8 mouse cellular contexts compared by ENCODE assay signal in genomic region chr8:126474299-126475187, GRCm38 (mm10). TPM values are rescaled to one million over a fixed set of nuclear protein-coding genes. Genes with fewer than 3 reads are reported as not detected.
DNase-seq lines count a peak whose midpoint lies in the region; ATAC-seq and TF ChIP-seq lines count a peak whose summit lies in the region.

Gene Tarbp1, minus strand, starts transcription at chr8:126475065.

- H3K36me3 ChIP-seq in hindbrain, embryonic 10.5 days = peaks cover 15% of the 10 kb centered on the region
- H3K36me3 ChIP-seq in lung, embryonic 15.5 days = peaks cover 14% of the 10 kb centered on the region

- H3K9ac ChIP-seq in lung, embryonic 15.5 days = peak within 1 kb of the TSS; percentile 73

- H3K4me2 ChIP-seq in lung, embryonic 15.5 days = peak within 1 kb of the TSS; percentile 94

- peak; percentile 92 for ATAC-seq in lung, embryonic 15.5 days (ENCODE audit: borderline replicate concordance, extremely low read depth, low FRiP score, low TSS enrichment)

- peak; percentile 74 for TF ChIP-seq POLR2A in olfactory bulb, adult 2 months (IDR thresholded peaks at IDR 0.05; ENCODE audit: insufficient read depth, low read depth, low read length)

- TF ChIP-seq CTCF in olfactory bulb, adult 2 months (IDR thresholded peaks at IDR 0.05; ENCODE audit: insufficient read depth, low read depth, low read length) = 0 out of 2 replicates have a peak, but pooled peaks have one; percentile 8

- WGBS in hindbrain, embryonic 10.5 days = under 1% methylated on average over 124 of the region's 124 CpGs
- WGBS in lung, embryonic 15.5 days = under 1% methylated on average over 124 of the region's 124 CpGs
- under 1% methylated on average over 124 of the region's 124 CpGs for WGBS in olfactory bulb, adult 2 months

- no peaks in the 10 kb centered on the region for H3K9me3 ChIP-seq in hindbrain, embryonic 10.5 days
- H3K9me3 ChIP-seq in lung, embryonic 15.5 days = no peaks in the 10 kb centered on the region

- H3K27me3 ChIP-seq in hindbrain, embryonic 10.5 days (ENCODE audit: insufficient read depth, poor library complexity, severe bottlenecking) = peaks cover 25% of the 10 kb centered on the region
- no peaks in the 10 kb centered on the region for H3K27me3 ChIP-seq in lung, embryonic 15.5 days

- peak within 1 kb of the TSS; percentile 87 for H3K4me3 ChIP-seq in hindbrain, embryonic 10.5 days
- H3K4me3 ChIP-seq in lung, embryonic 15.5 days = peak within 1 kb of the TSS; percentile 90
- H3K4me3 ChIP-seq in olfactory bulb, adult 2 months (ENCODE audit: insufficient read depth, low read depth, low read length) = peak within 1 kb of the TSS; percentile 87

- DNase-seq in MN1 (ENCODE audit: low spot score) = peak; percentile 97
- DNase-seq in cerebellum, adult 9-10 months = peak; percentile 94
- peak; percentile 69 to 93 for DNase-seq in frontal cortex, adult 2 months (ENCODE audit: extremely low spot score in 1 of 2, low spot score in 1 of 2)
- DNase-seq in hindbrain, embryonic 10.5 days (ENCODE audit: low spot score) = peak; percentile 92
- peak; percentile 77 for DNase-seq in layer of hippocampus, adult 9-10 months (ENCODE audit: low spot score)
- peak; percentile 86 to 88 for DNase-seq in thymus, adult 18-20 months

- peak within 1 kb of the TSS; percentile 92 for H3K27ac ChIP-seq in hindbrain, embryonic 10.5 days
- peak within 1 kb of the TSS; percentile 90 for H3K27ac ChIP-seq in lung, embryonic 15.5 days
- H3K27ac ChIP-seq in olfactory bulb, adult 2 months (ENCODE audit: insufficient read depth, low read depth, low read length) = peak within 1 kb of the TSS; percentile 67

- H3K4me1 ChIP-seq in hindbrain, embryonic 10.5 days (replicated peaks) = peaks cover 37% of the 10 kb centered on the region
- H3K4me1 ChIP-seq in lung, embryonic 15.5 days = peaks cover 25% of the 10 kb centered on the region
- 0 out of 2 replicates have a peak, but pooled peaks cover 7% of the 10 kb centered on the region for H3K4me1 ChIP-seq in olfactory bulb, adult 2 months (ENCODE audit: control insufficient read depth, insufficient read depth, low read length)

RNA-seq across cellular contexts. Expression of gene Tarbp1, which starts in this region (rescaled TPM):
- 6.2 and 6.8 TPM in 2 replicates for polyA plus RNA-seq in frontal cortex, adult 2 months (2012; rRNA removed)
- 1.6 and 2.3 TPM in 2 replicates for polyA plus RNA-seq in hindbrain, embryonic 10.5 days (2016; fragmentation: Nextera tagmentation; extraction: Ambion mirVana)
- 2.7 and 3.0 TPM in 2 replicates for polyA plus RNA-seq in lung, embryonic 15.5 days (2015; fragmentation: Nextera tagmentation; extraction: Ambion mirVana)
- not detected in 2 replicates for polyA plus RNA-seq in olfactory bulb, adult 2 months (2012; ENCODE audit: insufficient read depth, insufficient read length, low replicate concordance, missing spikeins)

Comparison
In these comparisons a context has a peak if more than half of its experiments do, and no peak if none do; other contexts are left out.
1. Peak in every context shown above with its lines: DNase-seq, ATAC-seq, H3K4me3 ChIP-seq and H3K27ac ChIP-seq.